Comparison of ENCODE assay signal across 8 mouse cellular contexts in the genomic region with DNA sequence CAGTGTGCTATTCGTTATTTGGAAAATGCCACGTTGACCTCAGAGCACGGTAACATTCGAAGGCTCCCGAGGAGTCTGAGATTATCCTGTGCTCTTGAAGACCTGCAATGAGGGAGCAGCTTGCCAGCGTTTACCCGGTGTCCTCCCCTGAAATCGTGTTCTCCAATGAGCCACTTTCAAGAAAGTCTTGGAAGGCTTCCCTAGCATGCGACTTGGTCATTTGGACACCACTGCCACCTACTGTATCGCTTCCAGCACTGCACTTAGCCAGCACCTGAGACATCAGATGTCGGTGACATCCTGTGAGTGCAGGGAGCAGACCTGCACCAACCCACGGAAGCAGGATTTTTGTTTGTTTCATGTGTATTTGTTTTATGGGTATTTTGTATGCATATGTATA. TPM values are rescaled to one million over a fixed set of nuclear protein-coding genes. Genes with fewer than 3 reads are reported as not detected.
DNase-seq lines count a peak whose midpoint lies in the region; ATAC-seq and TF ChIP-seq lines count a peak whose summit lies in the region.

No protein-coding gene starts in this region.

- peak; percentile 81 for ATAC-seq in megakaryocyte-erythroid progenitor cell, adult 5-6 weeks (replicated peaks; ENCODE audit: low FRiP score, low TSS enrichment, poor library complexity, severe bottlenecking)

- no peak for TF ChIP-seq CTCF in thymus, adult 2 months (IDR thresholded peaks at IDR 0.05; ENCODE audit: borderline replicate concordance, control insufficient read depth, extremely low read depth, insufficient read depth, low read length, poor library complexity)
- peak; percentile 98 for TF ChIP-seq CTCF in cortical plate, adult 2 months (IDR thresholded peaks at IDR 0.05; ENCODE audit: extremely low read depth, insufficient read depth, low read length)

- H3K36me3 ChIP-seq in thymus, adult 2 months (ENCODE audit: control insufficient read depth, insufficient read depth, low read length) = no peaks in the 10 kb centered on the region

- no peaks in the 10 kb centered on the region for H3K27me3 ChIP-seq in thymus, adult 2 months (ENCODE audit: control insufficient read depth, insufficient read depth, low read length)

- WGBS in thymus, adult 2 months = 9% methylated on average over 12 of the region's 12 CpGs

- TF ChIP-seq POLR2A in thymus, adult 2 months (IDR thresholded peaks at IDR 0.05; ENCODE audit: control insufficient read depth, extremely low read depth, insufficient read depth, low read length, poor library complexity) = no peak
- TF ChIP-seq POLR2A in cortical plate, adult 2 months (IDR thresholded peaks at IDR 0.05; ENCODE audit: extremely low read depth, insufficient read depth, low read length) = no peak

- peak; percentile 53 for DNase-seq in thymus, adult 2 months
- no peak for DNase-seq in thymus, adult 18-20 months
- peak; percentile 61 for DNase-seq in gastrocnemius, postnatal 14 days
- peak; percentile 56 for DNase-seq in induced T-regulatory cell, adult 2 months (ENCODE audit: low read depth)
- peak; percentile 77 to 78 for DNase-seq in left cerebral cortex, adult 18-20 months (ENCODE audit: low spot score in 2 of 2)
- peak; percentile 61 for DNase-seq in right cerebral cortex, postnatal 4 days

- no peak overlapping the region for H3K27ac ChIP-seq in thymus, adult 2 months (ENCODE audit: control insufficient read depth, insufficient read depth, low read length)
- no peak overlapping the region for H3K27ac ChIP-seq in cortical plate, adult 2 months (ENCODE audit: insufficient read depth, low read length)

- intact Hi-C loops in gastrocnemius, postnatal 14 days (cut with DNase I; ENCODE audit: low total_unique reads) = no loop called here

- H3K4me3 ChIP-seq in thymus, adult 2 months (ENCODE audit: control insufficient read depth, insufficient read depth, low read length) = no peak overlapping the region
- no peak overlapping the region; the same call in 1 of the 2 replicates for H3K4me3 ChIP-seq in cortical plate, adult 2 months (ENCODE audit: insufficient read depth, low read length)

- no peaks in the 10 kb centered on the region for H3K4me1 ChIP-seq in thymus, adult 2 months (replicated peaks; ENCODE audit: control insufficient read depth, insufficient read depth, low read length)
- peaks cover 5% of the 10 kb centered on the region; the same call in 1 of the 2 replicates for H3K4me1 ChIP-seq in cortical plate, adult 2 months (ENCODE audit: control insufficient read depth, insufficient read depth, low read length)

RNA-seq across cellular contexts. Expression of gene Aspg, which starts 15.4 kb away (rescaled TPM):
- polyA plus RNA-seq in thymus, adult 2 months (2012; rRNA removed) = 9.1 and 14.7 TPM in 2 replicates
- 4.4 and 5.1 TPM in 2 replicates for polyA plus RNA-seq in cortical plate, adult 2 months (2012; rRNA removed)
- total RNA-seq in gastrocnemius, postnatal 14 days (2021) = not detected
- total RNA-seq in left cerebral cortex, adult 18-20 months (2021) = 1 to 10 TPM; 4.9 to 7.1 TPM
- not detected in 2 replicates for total RNA-seq in megakaryocyte-erythroid progenitor cell, adult 5-6 weeks (2014; fragmentation: Nextera tagmentation)
- total RNA-seq in megakaryocyte-erythroid progenitor cell, adult 5-6 weeks (2017) = not detected in 2 replicates

RNA-seq across cellular contexts. Expression of gene Kif26a, which starts 55.0 kb away (rescaled TPM):
- polyA plus RNA-seq in thymus, adult 2 months (2012; rRNA removed) = 6.3 and 6.6 TPM in 2 replicates
- polyA plus RNA-seq in cortical plate, adult 2 months (2012; rRNA removed) = 3.3 and 4.2 TPM in 2 replicates
- total RNA-seq in gastrocnemius, postnatal 14 days (2021) = 1 to 10 TPM; 8.2 to 8.6 TPM
- total RNA-seq in left cerebral cortex, adult 18-20 months (2021) = 1 to 10 TPM; 4.2 to 4.5 TPM
- total RNA-seq in megakaryocyte-erythroid progenitor cell, adult 5-6 weeks (2014; fragmentation: Nextera tagmentation) = not detected in 2 replicates
- not detected in 2 replicates for total RNA-seq in megakaryocyte-erythroid progenitor cell, adult 5-6 weeks (2017)

Comparison
In these comparisons a context has a peak if more than half of its experiments do, and no peak if none do; other contexts are left out.
1. DNase-seq: peak in thymus, adult 2 months (single experiment), gastrocnemius, postnatal 14 days (single experiment), induced T-regulatory cell, adult 2 months (single experiment), left cerebral cortex, adult 18-20 months (2 of 2) and right cerebral cortex, postnatal 4 days (single experiment); none in thymus, adult 18-20 months (0 of 2).
2. RNA of gene Aspg, which starts 15.4 kb away (total RNA-seq): 4.9 to 7.1 TPM in left cerebral cortex, adult 18-20 months; not detected in gastrocnemius, postnatal 14 days and not detected in megakaryocyte-erythroid progenitor cell, adult 5-6 weeks; every median in the first group is over 4 times any median in the second.
3. RNA of gene Kif26a, which starts 55.0 kb away (total RNA-seq): 8.2 to 8.6 TPM in gastrocnemius, postnatal 14 days and 4.2 to 4.5 TPM in left cerebral cortex, adult 18-20 months; not detected in megakaryocyte-erythroid progenitor cell, adult 5-6 weeks; every median in the first group is over 4 times any median in the second.